Mouse (Mus musculus): ENCODE data around the gene Ptpn7. TPM values are rescaled to one million over a fixed set of nuclear protein-coding genes. Genes with fewer than 3 reads are reported as not detected.

Gene Ptpn7
- polyA plus RNA-seq, 1 experiment = 1.8 TPM

DNA sequence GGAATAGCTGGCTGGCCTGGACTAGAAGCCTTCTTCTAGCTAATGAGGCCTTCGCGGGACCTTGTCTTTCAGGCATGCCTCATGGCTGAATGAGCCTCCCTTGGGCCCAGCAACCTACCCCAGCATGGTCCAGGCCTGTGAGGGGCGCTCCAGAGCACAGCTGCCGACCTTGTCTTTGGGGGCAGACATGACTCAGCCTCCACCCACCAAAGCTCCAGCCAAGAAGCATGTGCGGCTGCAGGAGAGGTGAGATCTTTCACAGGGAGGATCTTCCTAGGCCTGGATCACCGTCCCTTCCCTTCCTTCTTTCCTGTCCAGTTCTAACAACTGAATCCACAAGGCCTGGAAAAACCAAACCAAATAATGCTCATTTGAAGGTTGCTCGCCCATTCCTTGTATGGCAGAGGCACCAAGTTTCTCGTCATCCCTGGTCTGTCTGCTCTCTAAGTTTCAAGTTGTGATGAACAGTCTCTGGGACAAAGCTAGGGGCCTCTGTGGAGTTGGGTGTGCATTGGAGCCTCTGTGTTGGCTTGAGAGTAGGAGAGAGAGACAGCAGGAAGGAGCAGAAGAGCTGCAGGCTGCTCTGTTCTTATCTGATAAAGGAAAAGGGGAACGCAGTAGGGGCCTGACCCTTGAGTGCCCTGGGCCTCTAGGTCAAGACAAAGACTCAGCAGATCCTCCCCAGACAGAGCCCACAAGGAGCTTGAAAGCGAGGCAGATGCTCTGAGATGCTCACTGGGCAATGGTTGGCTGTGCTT is 1.4 kb downstream of the Ptpn7 start:
- Histone ChIP-seq H3K4me1 (ENCODE audit: control insufficient read depth, insufficient read depth, low read length) (peaks cover 9% of the 10 kb centered on the region), H3K9ac (ENCODE audit: low read depth, poor library complexity, severe bottlenecking) (no peak overlapping the region), H3K4me3 (ENCODE audit: low read depth, low read length) (no peak overlapping the region), H3K36me3 (ENCODE audit: control insufficient read depth, insufficient read depth, low read length, poor library complexity, severe bottlenecking) (no peaks in the 10 kb centered on the region), H3K9me3 (replicated peaks; ENCODE audit: control insufficient read depth, insufficient read depth, low read length, poor library complexity, severe bottlenecking) (no peaks in the 10 kb centered on the region), H3K27me3 (ENCODE audit: control insufficient read depth, insufficient read depth, low read length, poor library complexity, severe bottlenecking) (no peaks in the 10 kb centered on the region), H3K27ac (ENCODE audit: insufficient read depth, low read length) (no peak overlapping the region)
- TF ChIP-seq EP300 (IDR thresholded peaks at IDR 0.05; ENCODE audit: insufficient read depth, low read depth, low read length) (no peak), POLR2A (IDR thresholded peaks at IDR 0.05; ENCODE audit: insufficient read depth, low read length) (no peak), CTCF (IDR thresholded peaks at IDR 0.05; ENCODE audit: low read depth, low read length) (no peak)

DNA sequence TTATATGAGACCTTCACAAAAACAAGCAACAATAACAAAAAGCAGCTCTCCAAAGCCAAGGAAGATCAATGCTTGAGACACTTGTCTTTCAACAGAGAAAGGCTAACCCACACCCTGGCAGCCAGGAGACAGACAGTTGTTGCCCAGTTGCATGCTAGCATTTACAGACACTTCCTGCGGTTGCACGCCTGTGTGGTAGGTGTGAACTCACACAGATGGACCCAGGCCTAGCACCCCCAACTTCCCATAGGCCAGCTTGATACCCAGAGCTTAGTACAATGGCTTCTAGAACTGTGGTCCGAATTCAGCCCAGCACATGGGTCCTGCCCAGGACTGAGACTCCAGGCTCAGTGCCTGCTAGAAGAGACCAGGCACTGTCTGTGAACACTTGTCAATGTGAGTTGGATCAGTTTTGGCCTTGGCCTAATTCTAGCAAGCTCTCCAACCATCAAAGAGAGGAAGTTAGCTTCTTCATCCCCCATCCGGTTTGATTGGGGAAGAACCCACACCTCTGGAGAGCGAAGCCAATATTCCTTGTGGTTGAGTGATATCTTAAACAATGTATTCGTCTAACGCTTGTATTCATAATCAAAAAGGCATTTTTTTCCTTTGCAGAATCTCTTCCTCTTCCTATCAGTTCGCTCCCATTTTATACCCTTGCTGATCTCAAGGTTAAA is 2.7 kb downstream of the Ptpn7 start:
- no peaks in the 10 kb centered on the region for H3K9me3 ChIP-seq (replicated peaks; ENCODE audit: control insufficient read depth, insufficient read depth, low read length, poor library complexity, severe bottlenecking)
- H3K4me1 ChIP-seq (ENCODE audit: control insufficient read depth, insufficient read depth, low read length) = peaks cover 3% of the 10 kb centered on the region
- H3K4me3 ChIP-seq (ENCODE audit: low read depth, low read length) = no peak overlapping the region
- no peak overlapping the region for H3K27ac ChIP-seq (ENCODE audit: insufficient read depth, low read length)
- TF ChIP-seq EP300 (IDR thresholded peaks at IDR 0.05; ENCODE audit: insufficient read depth, low read depth, low read length) = no peak
- TF ChIP-seq POLR2A (IDR thresholded peaks at IDR 0.05; ENCODE audit: insufficient read depth, low read length) = no peak
- no peak for TF ChIP-seq CTCF (IDR thresholded peaks at IDR 0.05; ENCODE audit: low read depth, low read length)
- H3K36me3 ChIP-seq (ENCODE audit: control insufficient read depth, insufficient read depth, low read length, poor library complexity, severe bottlenecking) = no peaks in the 10 kb centered on the region
- no peak overlapping the region for H3K9ac ChIP-seq (ENCODE audit: low read depth, poor library complexity, severe bottlenecking)
- no peaks in the 10 kb centered on the region for H3K27me3 ChIP-seq (ENCODE audit: control insufficient read depth, insufficient read depth, low read length, poor library complexity, severe bottlenecking)

DNA sequence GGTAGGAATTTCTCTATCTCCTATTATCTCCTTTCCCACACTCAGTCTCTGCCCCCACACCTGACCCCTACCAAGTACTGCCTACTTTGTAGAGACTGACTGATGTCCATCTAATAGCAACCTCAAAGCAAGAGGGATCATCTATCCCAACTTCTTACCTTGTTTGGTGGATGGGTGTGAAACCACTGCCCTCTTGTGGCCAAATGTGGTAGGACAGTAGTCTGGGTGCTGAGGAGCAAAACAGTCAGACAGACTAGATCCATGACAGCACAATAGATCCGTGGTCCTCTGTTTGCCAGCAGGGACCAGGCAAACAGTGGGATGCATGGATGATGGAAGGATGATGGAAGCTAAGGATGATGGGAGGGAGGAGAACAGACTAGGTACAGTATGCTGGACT is 4.0 kb downstream of the Ptpn7 start:
- Histone ChIP-seq H3K4me1 (ENCODE audit: control insufficient read depth, insufficient read depth, low read length) (peaks cover 3% of the 10 kb centered on the region), H3K9me3 (replicated peaks; ENCODE audit: control insufficient read depth, insufficient read depth, low read length, poor library complexity, severe bottlenecking) (no peaks in the 10 kb centered on the region), H3K4me3 (ENCODE audit: low read depth, low read length) (no peak overlapping the region), H3K27me3 (ENCODE audit: control insufficient read depth, insufficient read depth, low read length, poor library complexity, severe bottlenecking) (no peaks in the 10 kb centered on the region), H3K36me3 (ENCODE audit: control insufficient read depth, insufficient read depth, low read length, poor library complexity, severe bottlenecking) (no peaks in the 10 kb centered on the region), H3K27ac (ENCODE audit: insufficient read depth, low read length) (no peak overlapping the region), H3K9ac (ENCODE audit: low read depth, poor library complexity, severe bottlenecking) (no peak overlapping the region)
- TF ChIP-seq POLR2A (IDR thresholded peaks at IDR 0.05; ENCODE audit: insufficient read depth, low read length) = no peak
- TF ChIP-seq EP300 (IDR thresholded peaks at IDR 0.05; ENCODE audit: insufficient read depth, low read depth, low read length) = no peak
- peak; percentile 74 for TF ChIP-seq CTCF (IDR thresholded peaks at IDR 0.05; ENCODE audit: low read depth, low read length)

DNA sequence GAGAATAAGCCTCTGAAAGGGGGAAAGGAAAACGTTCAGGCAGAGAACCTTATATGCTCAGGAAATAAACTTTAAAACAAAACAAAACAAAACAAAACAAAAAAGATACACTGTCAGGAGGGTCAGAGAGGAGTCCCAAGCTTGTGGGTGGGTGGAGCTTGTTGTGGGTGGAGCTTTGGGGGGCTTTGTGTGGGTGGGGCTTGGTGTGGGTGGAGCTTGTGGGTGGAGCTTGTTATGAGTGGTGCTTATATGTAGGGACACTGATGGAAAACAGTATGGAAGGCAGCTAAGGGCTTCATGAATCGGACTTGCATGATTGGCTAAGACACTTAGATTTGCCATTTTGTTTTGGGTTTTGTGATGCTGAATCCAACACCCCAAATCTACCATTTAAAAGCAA is 7.4 kb downstream of the Ptpn7 start:
- Histone ChIP-seq H3K9ac (ENCODE audit: low read depth, poor library complexity, severe bottlenecking) (no peak overlapping the region), H3K36me3 (ENCODE audit: control insufficient read depth, insufficient read depth, low read length, poor library complexity, severe bottlenecking) (no peaks in the 10 kb centered on the region), H3K4me1 (ENCODE audit: control insufficient read depth, insufficient read depth, low read length) (no peaks in the 10 kb centered on the region), H3K27me3 (ENCODE audit: control insufficient read depth, insufficient read depth, low read length, poor library complexity, severe bottlenecking) (no peaks in the 10 kb centered on the region), H3K9me3 (replicated peaks; ENCODE audit: control insufficient read depth, insufficient read depth, low read length, poor library complexity, severe bottlenecking) (no peaks in the 10 kb centered on the region), H3K4me3 (ENCODE audit: low read depth, low read length) (no peak overlapping the region), H3K27ac (ENCODE audit: insufficient read depth, low read length) (no peak overlapping the region)
- no peak for TF ChIP-seq EP300 (IDR thresholded peaks at IDR 0.05; ENCODE audit: insufficient read depth, low read depth, low read length)

DNA sequence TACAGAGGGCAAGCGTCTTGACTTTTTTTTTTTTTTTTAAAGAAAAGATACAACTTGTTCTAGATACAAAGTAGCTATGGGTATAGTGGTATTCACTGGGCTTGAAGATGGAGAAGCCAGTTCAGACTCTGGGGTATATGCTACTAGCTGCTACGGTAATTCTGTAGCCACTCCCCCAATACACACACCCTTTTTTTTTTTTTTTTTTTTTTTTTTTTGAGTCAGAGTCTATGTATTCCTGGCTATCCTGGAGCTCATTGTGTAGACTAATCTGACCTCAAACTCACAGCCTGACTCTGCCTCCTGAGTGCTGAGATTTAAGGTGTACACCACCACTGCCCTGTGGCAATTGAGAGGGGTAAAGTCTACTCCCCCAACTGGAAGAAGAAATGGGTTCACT is 10.0 kb downstream of the Ptpn7 start:
- Histone ChIP-seq H3K27me3 (ENCODE audit: control insufficient read depth, insufficient read depth, low read length, poor library complexity, severe bottlenecking) (no peaks in the 10 kb centered on the region), H3K27ac (ENCODE audit: insufficient read depth, low read length) (no peak overlapping the region), H3K36me3 (ENCODE audit: control insufficient read depth, insufficient read depth, low read length, poor library complexity, severe bottlenecking) (no peaks in the 10 kb centered on the region), H3K4me3 (ENCODE audit: low read depth, low read length) (no peak overlapping the region), H3K9ac (ENCODE audit: low read depth, poor library complexity, severe bottlenecking) (no peak overlapping the region), H3K4me1 (ENCODE audit: control insufficient read depth, insufficient read depth, low read length) (no peaks in the 10 kb centered on the region), H3K9me3 (replicated peaks; ENCODE audit: control insufficient read depth, insufficient read depth, low read length, poor library complexity, severe bottlenecking) (no peaks in the 10 kb centered on the region)
- no peak for TF ChIP-seq CTCF (IDR thresholded peaks at IDR 0.05; ENCODE audit: low read depth, low read length)
- no peak for TF ChIP-seq POLR2A (IDR thresholded peaks at IDR 0.05; ENCODE audit: insufficient read depth, low read length)
- TF ChIP-seq EP300 (IDR thresholded peaks at IDR 0.05; ENCODE audit: insufficient read depth, low read depth, low read length) = no peak

DNA sequence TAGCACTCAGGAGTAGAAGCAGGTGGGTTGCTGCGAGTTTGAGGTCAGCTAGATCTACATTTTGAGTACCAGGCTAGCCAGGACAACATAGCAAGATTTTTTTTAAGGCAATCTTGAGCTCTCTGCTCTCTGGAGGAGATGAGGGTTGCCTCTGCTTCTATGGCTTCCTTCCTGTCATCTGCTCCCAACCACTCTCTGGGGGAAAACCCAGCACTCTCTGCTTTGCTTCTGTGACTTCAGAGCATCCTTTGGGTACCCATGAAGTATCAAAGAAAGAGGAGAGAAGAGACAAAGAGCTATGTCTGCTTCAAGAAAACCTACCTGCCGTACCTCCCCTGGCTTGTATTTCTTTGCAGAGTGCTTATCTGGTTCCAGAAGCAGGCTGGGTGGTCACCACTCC is 11.4 kb downstream of the Ptpn7 start:
- Histone ChIP-seq H3K4me1 (ENCODE audit: control insufficient read depth, insufficient read depth, low read length) (no peaks in the 10 kb centered on the region), H3K9me3 (replicated peaks; ENCODE audit: control insufficient read depth, insufficient read depth, low read length, poor library complexity, severe bottlenecking) (no peaks in the 10 kb centered on the region), H3K27me3 (ENCODE audit: control insufficient read depth, insufficient read depth, low read length, poor library complexity, severe bottlenecking) (no peaks in the 10 kb centered on the region), H3K27ac (ENCODE audit: insufficient read depth, low read length) (no peak overlapping the region), H3K4me3 (ENCODE audit: low read depth, low read length) (no peak overlapping the region), H3K9ac (ENCODE audit: low read depth, poor library complexity, severe bottlenecking) (no peak overlapping the region), H3K36me3 (ENCODE audit: control insufficient read depth, insufficient read depth, low read length, poor library complexity, severe bottlenecking) (no peaks in the 10 kb centered on the region)
- TF ChIP-seq POLR2A (IDR thresholded peaks at IDR 0.05; ENCODE audit: insufficient read depth, low read length) (no peak), EP300 (IDR thresholded peaks at IDR 0.05; ENCODE audit: insufficient read depth, low read depth, low read length) (no peak), CTCF (IDR thresholded peaks at IDR 0.05; ENCODE audit: low read depth, low read length) (no peak)

Measured in ES-Bruce4 (cell line).